In genomic region chr8:90354782-90355181, GRCm38 (mm10) we compare ENCODE assay signal across 14 mouse cellular contexts. TPM values are rescaled to one million over a fixed set of nuclear protein-coding genes. Genes with fewer than 3 reads are reported as not detected.
"Had no signal": no experiment of that assay in that cellular context is flagged by ENCODE, and none has a peak within 500 bp of the region (broad histone marks: within the 10 kb centered on the region; RNA-seq: fewer than 3 reads in every experiment).

No protein-coding gene starts in this region.

- H3K9me3 ChIP-seq: limb, embryonic 10.5 days; liver, embryonic 15.5 days; lung, embryonic 15.5 days; neural tube, embryonic 12.5 days had no signal

- H3K4me3 ChIP-seq: left cerebral cortex, adult 2 months; limb, embryonic 10.5 days; liver, embryonic 15.5 days; lung, embryonic 15.5 days; neural tube, embryonic 12.5 days had no signal

- H3K9ac ChIP-seq: liver, embryonic 15.5 days; lung, embryonic 15.5 days; neural tube, embryonic 12.5 days had no signal

- H3K36me3 ChIP-seq: limb, embryonic 10.5 days; liver, embryonic 15.5 days; lung, embryonic 15.5 days; neural tube, embryonic 12.5 days had no signal

- H3K27me3 ChIP-seq: lung, embryonic 15.5 days; neural tube, embryonic 12.5 days had no signal

- H3K4me1 ChIP-seq: limb, embryonic 10.5 days; liver, embryonic 15.5 days had no signal

- H3K4me2 ChIP-seq: liver, embryonic 11.5 days; liver, embryonic 15.5 days; lung, embryonic 15.5 days had no signal

- H3K27ac ChIP-seq: left cerebral cortex, adult 2 months; limb, embryonic 10.5 days; liver, embryonic 15.5 days; lung, embryonic 15.5 days; neural tube, embryonic 12.5 days had no signal

- DNase-seq: kidney, adult 11 months; kidney, adult 9 months; kidney, postnatal 10 days; kidney, postnatal 4 days; thymus, adult 18-20 months; thymus, postnatal 25 days had no signal

RNA-seq across cellular contexts. Expression of gene Tox3, which starts 6.6 kb away (rescaled TPM):
- total RNA-seq: megakaryocyte progenitor cell, adult 5-6 weeks; monocyte, adult 5-6 weeks had no signal
